15 mouse cellular contexts compared by ENCODE assay signal in the genomic region with DNA sequence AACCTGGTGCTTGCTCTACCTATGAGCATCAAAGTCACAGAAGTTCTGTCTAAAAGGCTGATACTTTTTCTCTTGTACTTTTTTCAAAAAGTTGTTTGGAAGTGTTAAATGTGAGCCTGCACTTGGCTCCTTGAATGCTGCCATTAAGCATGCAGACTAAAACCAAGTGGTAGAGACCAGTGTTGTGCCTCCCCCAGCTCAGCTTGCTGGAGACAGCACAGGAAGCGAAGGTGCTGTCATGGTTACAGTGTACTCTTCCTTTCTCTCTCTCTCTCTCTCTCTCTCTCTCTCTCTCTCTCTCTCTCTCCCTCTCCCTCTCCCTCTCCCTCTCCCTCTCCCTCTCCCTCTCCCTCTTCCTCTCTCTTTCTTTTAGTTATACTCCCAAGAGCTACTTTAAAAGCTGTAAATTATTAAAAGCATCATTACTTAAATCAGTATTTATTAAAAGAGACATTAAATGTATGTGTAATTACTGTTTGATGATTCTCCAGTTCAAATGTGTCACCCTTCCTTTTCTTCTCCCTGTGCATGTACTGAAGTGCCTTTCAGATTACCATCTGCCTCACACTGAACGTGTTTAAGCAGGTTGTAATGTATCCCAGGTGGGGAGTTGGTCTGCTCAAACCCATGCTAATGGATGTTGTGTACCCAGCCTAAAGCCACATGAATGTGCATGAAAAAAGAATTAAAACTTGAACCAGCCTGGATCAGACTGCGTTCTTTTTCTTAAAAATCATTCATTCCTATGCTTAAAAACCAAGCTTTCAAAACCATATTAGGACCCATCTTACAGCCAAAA. TPM values are rescaled to one million over a fixed set of nuclear protein-coding genes. Genes with fewer than 3 reads are reported as not detected.
DNase-seq lines count a peak whose midpoint lies in the region; ATAC-seq and TF ChIP-seq lines count a peak whose summit lies in the region.
"Had no signal": no experiment of that assay in that cellular context is flagged by ENCODE, and none has a peak within 500 bp of the region (broad histone marks: within the 10 kb centered on the region; RNA-seq: fewer than 3 reads in every experiment).

No protein-coding gene starts in this region.

- no peak overlapping the region for H3K4me2 ChIP-seq in forebrain, postnatal 0 days (ENCODE audit: low read depth)
- H3K4me2 ChIP-seq in forebrain, embryonic 15.5 days (replicated peaks): no peak overlapping the region
- H3K4me2 ChIP-seq: neural tube, embryonic 12.5 days had no signal

- H3K4me3 ChIP-seq in forebrain, postnatal 0 days (ENCODE audit: low read depth, low read length): no peak overlapping the region
- H3K4me3 ChIP-seq in forebrain, embryonic 15.5 days: no peak overlapping the region
- H3K4me3 ChIP-seq in layer of hippocampus, adult 2 months: no peak overlapping the region
- no peak overlapping the region for H3K4me3 ChIP-seq in macrophage (ENCODE audit: inconsistent target)
- H3K4me3 ChIP-seq: hindbrain, embryonic 10.5 days; neural tube, embryonic 12.5 days had no signal

- WGBS in forebrain, postnatal 0 days: 50% methylated on average over 3 of the region's 3 CpGs
- WGBS in forebrain, embryonic 15.5 days: 65% methylated on average over 3 of the region's 3 CpGs
- 88% methylated on average over 3 of the region's 3 CpGs for WGBS in macrophage (ENCODE audit: missing documents)

- DNase-seq in forebrain, postnatal 0 days: no peak
- DNase-seq in layer of hippocampus, adult 2 months (ENCODE audit: low spot score in 2 of 2): no peak
- DNase-seq in layer of hippocampus, adult 8-10 months (ENCODE audit: low spot score in 2 of 2): no peak
- peak; percentile 5 for DNase-seq in T-cell, adult 2 months (ENCODE audit: low spot score)
- DNase-seq in left cerebral cortex, adult 18-20 months (ENCODE audit: low spot score in 2 of 2): no peak
- no peak for DNase-seq in frontal cortex, postnatal 14 days (ENCODE audit: low spot score in 2 of 2)
- DNase-seq: adrenal gland, postnatal 25 days; cerebellum, adult 11-12 months; kidney, adult 2 months; layer of hippocampus, adult 9-11 months; thymus, postnatal 36 days had no signal

- H3K36me3 ChIP-seq in forebrain, postnatal 0 days (ENCODE audit: insufficient read depth): no peaks in the 10 kb centered on the region
- no peaks in the 10 kb centered on the region for H3K36me3 ChIP-seq in forebrain, embryonic 15.5 days
- no peaks in the 10 kb centered on the region for H3K36me3 ChIP-seq in macrophage (ENCODE audit: inconsistent target)
- H3K36me3 ChIP-seq: hindbrain, embryonic 10.5 days; neural tube, embryonic 12.5 days had no signal

- H3K79me2 ChIP-seq in macrophage (ENCODE audit: inconsistent target): peaks cover 97% of the 10 kb centered on the region

- H3K27ac ChIP-seq in forebrain, postnatal 0 days (ENCODE audit: low read depth, low read length): no peak overlapping the region
- no peak overlapping the region for H3K27ac ChIP-seq in forebrain, embryonic 15.5 days (replicated peaks)
- H3K27ac ChIP-seq in layer of hippocampus, adult 2 months: peak overlapping the region; percentile 46; the same call in 1 of the 2 replicates
- H3K27ac ChIP-seq in macrophage: peak overlapping the region; percentile 53
- H3K27ac ChIP-seq: hindbrain, embryonic 10.5 days; neural tube, embryonic 12.5 days had no signal

- TF ChIP-seq CTCF in forebrain, postnatal 0 days (IDR thresholded peaks at IDR 0.05; ENCODE audit: low read depth): no peak
- no peak for TF ChIP-seq CTCF in layer of hippocampus, adult 2 months (conservative IDR thresholded peaks at IDR 0.05)

- no peak overlapping the region for H3K9ac ChIP-seq in forebrain, postnatal 0 days
- H3K9ac ChIP-seq in forebrain, embryonic 15.5 days (replicated peaks): no peak overlapping the region
- H3K9ac ChIP-seq: neural tube, embryonic 12.5 days had no signal

- H3K4me1 ChIP-seq in forebrain, postnatal 0 days (ENCODE audit: insufficient read depth): 0 out of 2 replicates have a peak, but pooled peaks cover 4% of the 10 kb centered on the region
- peaks cover 12% of the 10 kb centered on the region; the same call in 1 of the 2 replicates for H3K4me1 ChIP-seq in forebrain, embryonic 15.5 days
- H3K4me1 ChIP-seq: neural tube, embryonic 12.5 days had no signal

- H3K27me3 ChIP-seq in forebrain, postnatal 0 days (ENCODE audit: insufficient read depth, low read length): no peaks in the 10 kb centered on the region
- H3K27me3 ChIP-seq in forebrain, embryonic 15.5 days: no peaks in the 10 kb centered on the region
- H3K27me3 ChIP-seq: neural tube, embryonic 12.5 days had no signal

- no peaks in the 10 kb centered on the region for H3K9me3 ChIP-seq in forebrain, postnatal 0 days (ENCODE audit: low read length)
- H3K9me3 ChIP-seq in forebrain, embryonic 15.5 days: no peaks in the 10 kb centered on the region
- H3K9me3 ChIP-seq: hindbrain, embryonic 10.5 days; neural tube, embryonic 12.5 days had no signal

- peak; percentile 62; the same call in 1 of the 2 replicates for ATAC-seq in forebrain, postnatal 0 days
- ATAC-seq in forebrain, embryonic 15.5 days (replicated peaks): no peak

RNA-seq across cellular contexts. Expression of a gene that starts 43.2 kb away (rescaled TPM):
- total RNA-seq in forebrain, postnatal 0 days (2014; rRNA removed): 83.9 and 97.6 TPM in 2 replicates
- polyA plus RNA-seq in forebrain, postnatal 0 days (2015; fragmentation: Nextera tagmentation; extraction: Ambion mirVana): 19.1 and 20.1 TPM in 2 replicates
- 23.1 and 23.9 TPM in 2 replicates for polyA plus RNA-seq in forebrain, embryonic 15.5 days (2015; fragmentation: Nextera tagmentation; extraction: Ambion mirVana)
- total RNA-seq in layer of hippocampus, adult 2 months (2021): 100 to 1,000 TPM; 300 to 306 TPM
- 100 to 1,000 TPM; 272 to 325 (median 301) TPM for total RNA-seq in layer of hippocampus, adult 8-10 months (2022)
- total RNA-seq in macrophage (2018; cell fraction: chromatin; rRNA removed): 100 to 1,000 TPM in 9 of 26 experiments, 10 to 100 TPM in 17; 48.9 to 172 (median 89.5) TPM
- total RNA-seq in macrophage (2018; cell fraction: cytosol; rRNA removed): 10 to 100 TPM; 40.1 to 61.8 (median 51.8) TPM
- total RNA-seq in macrophage (2018; cell fraction: nucleus; rRNA removed): 100 to 1,000 TPM in 5 of 26 experiments, 10 to 100 TPM in 21; 57.4 to 161 (median 83.1) TPM
- polyA plus RNA-seq in macrophage (2018): 33.2 to 69.4 TPM (median 48.4 TPM) in 3 replicates
- 100 to 1,000 TPM; 202 to 221 TPM for total RNA-seq in left cerebral cortex, adult 18-20 months (2021)

RNA-seq across cellular contexts. Expression of a gene that starts 43.3 kb away (rescaled TPM):
- 5.3 and 5.8 TPM in 2 replicates for total RNA-seq in forebrain, postnatal 0 days (2014; rRNA removed)
- 3.5 and 6.9 TPM in 2 replicates for polyA plus RNA-seq in forebrain, postnatal 0 days (2015; fragmentation: Nextera tagmentation; extraction: Ambion mirVana)
- polyA plus RNA-seq in forebrain, embryonic 15.5 days (2015; fragmentation: Nextera tagmentation; extraction: Ambion mirVana): 4.1 and 4.8 TPM in 2 replicates
- total RNA-seq in layer of hippocampus, adult 2 months (2021): 10 to 100 TPM; 14.7 to 15.5 TPM
- 10 to 100 TPM; 14.8 to 17.8 (median 16.1) TPM for total RNA-seq in layer of hippocampus, adult 8-10 months (2022)
- total RNA-seq in macrophage (2018; cell fraction: chromatin; rRNA removed): 10 to 100 TPM in 7 of 26 experiments, 1 to 10 TPM in 18, under 1 TPM in 1; 0.96 to 15.3 (median 3.4) TPM
- total RNA-seq in macrophage (2018; cell fraction: cytosol; rRNA removed): 10 to 100 TPM in 1 of 26 experiments, 1 to 10 TPM in 23, under 1 TPM in 2; 0.76 to 10.2 (median 3.2) TPM
- 10 to 100 TPM in 6 of 26 experiments, 1 to 10 TPM in 20; 1.0 to 15.7 (median 3.9) TPM for total RNA-seq in macrophage (2018; cell fraction: nucleus; rRNA removed)
- 1.8 to 14.4 TPM (median 8.7 TPM) in 3 replicates for polyA plus RNA-seq in macrophage (2018)
- 10 to 100 TPM; 12.0 to 15.3 TPM for total RNA-seq in left cerebral cortex, adult 18-20 months (2021)

Comparison
In these comparisons a context has a peak if more than half of its experiments do, and no peak if none do; other contexts are left out.
1. H3K27ac ChIP-seq: peak in layer of hippocampus, adult 2 months (single experiment) and macrophage (single experiment); none in forebrain, postnatal 0 days (single experiment) and forebrain, embryonic 15.5 days (single experiment).